Mouse (Mus musculus): ENCODE results near the gene Tmem115.

DNA sequence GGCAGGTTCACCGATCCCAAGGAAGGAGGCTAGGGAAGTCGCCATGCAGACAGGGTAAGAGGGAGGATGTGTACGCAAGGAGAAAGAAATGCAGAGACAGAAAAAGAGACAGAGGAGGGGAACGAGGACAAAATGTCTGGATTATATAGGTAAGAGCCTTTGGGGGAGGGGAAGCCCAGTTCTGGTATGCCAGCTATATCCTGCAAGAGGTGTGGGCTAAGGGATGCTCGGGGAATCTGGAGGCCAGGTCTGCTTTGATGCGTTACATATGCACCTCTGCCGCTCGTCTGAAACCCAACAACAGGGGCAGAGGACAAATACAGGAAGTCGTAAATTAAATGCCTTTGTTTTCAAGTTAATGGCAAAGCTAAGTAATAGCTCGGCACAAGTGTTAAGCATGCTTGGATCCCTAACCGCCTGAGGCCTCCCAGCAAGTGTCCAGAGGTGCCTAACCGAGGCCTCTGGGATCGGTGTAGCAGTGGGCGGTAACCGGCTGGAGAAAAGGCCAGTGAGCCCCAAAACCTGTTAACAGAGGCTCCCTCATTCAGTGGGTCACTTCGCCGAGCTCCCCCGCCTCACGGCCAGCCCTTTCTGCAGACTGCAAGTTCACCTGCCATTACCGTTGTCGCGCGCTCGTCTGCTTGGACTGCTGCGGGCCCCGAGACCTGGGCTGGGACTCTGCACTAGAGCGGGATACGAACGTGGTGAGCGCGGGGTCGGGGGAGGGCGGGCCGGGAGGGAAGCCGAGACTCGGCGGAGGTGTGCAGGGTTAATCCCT lies 20.0 kb downstream of the Tmem115 start:
- TF ChIP-seq HCFC1 (IDR thresholded peaks at IDR 0.05; ENCODE audit: borderline replicate concordance, insufficient read depth, low read length) = no peak
- no peak for TF ChIP-seq CHD2 (IDR thresholded peaks at IDR 0.05; ENCODE audit: low read depth, low read length)
- no peak for TF ChIP-seq ZNF384 (IDR thresholded peaks at IDR 0.05; ENCODE audit: low read depth, low read length)
- TF ChIP-seq MAFK (IDR thresholded peaks at IDR 0.05; ENCODE audit: insufficient read depth, low read depth, low read length) = no peak
